Mouse (Mus musculus) heart, embryonic 14.5 days (tissue): ENCODE measurements around the gene Gbx1. TPM values are rescaled to one million over a fixed set of nuclear protein-coding genes. Genes with fewer than 3 reads are reported as not detected.

Experiments used
- ATAC-seq: fragments of 200-750 bp; cut with Nextera tagmentation; 2 replicates; pipeline ENCODE4 v1.8.0; 2017; ENCODE audit warnings: low read depth, moderate TSS enrichment; ENCODE audit not compliant: insufficient number of reproducible peaks, insufficient read depth, low FRiP score
- H3K27ac ChIP-seq, 2 experiments: fragments of 200-500 bp in 1 of 2; fragments of 300-500 bp in 1 of 2; sonication (generic) in 1 of 2; replicated peaks in 1 of 2; 2 replicates each; pipeline ENCODE4 v1.5.1; 2012 to 2014; ENCODE audit warnings: low read depth in 2 of 2, low read length in 2 of 2, control low read depth in 1 of 2, mild to moderate bottlenecking in 1 of 2, mixed read lengths in 1 of 2; ENCODE audit not compliant: control insufficient read depth in 1 of 2, insufficient read depth in 1 of 2
- H3K27me3 ChIP-seq: fragments of 300-500 bp; sonication (generic); 2 replicates; pipeline ENCODE4 v1.6.1; 2014; ENCODE audit warnings: mild to moderate bottlenecking, low read length, control low read depth; ENCODE audit not compliant: control insufficient read depth, insufficient read depth
- H3K36me3 ChIP-seq: fragments of 300-500 bp; sonication (generic); 2 replicates; pipeline ENCODE4 v1.6.1; 2014; ENCODE audit warnings: mild to moderate bottlenecking, control low read depth, low read length, mixed read lengths; ENCODE audit not compliant: control insufficient read depth, insufficient read depth
- H3K4me1 ChIP-seq, 2 experiments: fragments of 200-500 bp in 1 of 2; fragments of 300-500 bp in 1 of 2; sonication (generic) in 1 of 2; 2 replicates each; pipeline ENCODE4 v1.6.1; 2012 to 2014; ENCODE audit warnings: low read length in 2 of 2, control low read depth in 1 of 2, mixed read lengths in 1 of 2; ENCODE audit not compliant: control insufficient read depth in 2 of 2, insufficient read depth in 2 of 2
- H3K4me2 ChIP-seq: fragments of 300-500 bp; sonication (generic); 2 replicates; pipeline ENCODE4 v1.6.1; 2014; ENCODE audit warnings: mild to moderate bottlenecking, low read length
- H3K4me3 ChIP-seq, 2 experiments: fragments of 200-500 bp in 1 of 2; fragments of 300-500 bp in 1 of 2; sonication (generic) in 1 of 2; 2 replicates each; pipeline ENCODE4 v1.5.1; 2012 to 2014; ENCODE audit warnings: low read length in 2 of 2, mild to moderate bottlenecking in 2 of 2, control low read depth in 1 of 2, low read depth in 1 of 2, moderate library complexity in 1 of 2; ENCODE audit not compliant: control insufficient read depth in 1 of 2, insufficient read depth in 1 of 2
- H3K9ac ChIP-seq: fragments of 300-500 bp; sonication (generic); 2 replicates; pipeline ENCODE4 v1.6.1; 2014; ENCODE audit warnings: mild to moderate bottlenecking, low read length
- H3K9me3 ChIP-seq: fragments of 300-500 bp; sonication (generic); 2 replicates; pipeline ENCODE4 v1.6.1; 2016; ENCODE audit warnings: low read length, control low read depth; ENCODE audit not compliant: control insufficient read depth
- WGBS: fragments of 180-500 bp; shearing (Covaris S2); extraction: QIAGEN DNeasy Blood & Tissue Kit; methylation state at CpG from one replicate; pipeline ENCODE4 v1.1.7; 2014; 5-methylcytosine and 5-hydroxymethylcytosine counted together
- polyA plus RNA-seq: library from polyadenylated mRNA; unstranded; fragments of >200 nt; fragmentation: Nextera tagmentation; extraction: Ambion mirVana; gene quantifications from 2 replicates; pipeline ENCODE4 v1.2.1, GENCODE M21; 2014

Gene Gbx1
- polyA plus RNA-seq, 1 experiment from 2014 or later, result 0.07 TPM

DNA sequence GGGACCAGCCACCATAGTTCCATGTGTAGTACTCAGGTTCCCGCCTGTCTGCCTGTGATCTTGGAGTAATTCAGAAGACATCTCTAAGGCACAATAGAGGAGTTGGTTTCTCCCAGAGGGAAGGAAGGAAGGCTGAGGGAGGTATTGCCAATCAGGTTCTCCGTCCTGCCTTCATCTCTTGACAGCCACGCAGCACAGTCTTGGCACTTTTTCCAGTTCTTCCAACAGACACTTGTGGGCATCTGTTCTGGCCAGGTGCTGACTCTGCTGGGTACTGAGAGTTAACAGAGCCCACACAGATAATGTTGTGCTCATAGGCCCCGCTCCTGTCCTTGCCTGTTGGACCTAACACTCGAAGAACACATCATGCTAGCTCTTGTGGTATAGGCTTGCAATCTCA is 40.3 kb downstream of the Gbx1 start:
- no peak overlapping the region for H3K9ac ChIP-seq
- H3K4me3 ChIP-seq, result no peak overlapping the region
- H3K36me3 ChIP-seq, result peaks cover 80% of the 10 kb centered on the region
- no peak overlapping the region for H3K4me2 ChIP-seq
- ATAC-seq, result no peak
- H3K27me3 ChIP-seq, result peaks cover 6% of the 10 kb centered on the region; the same call in 1 of the 2 replicates
- peaks cover 0 to 2% of the 10 kb centered on the region in 2 experiments; a peak in 2 of 4 replicates for H3K4me1 ChIP-seq
- WGBS, result 84% methylated on average over 5 of the region's 5 CpGs
- no peaks in the 10 kb centered on the region for H3K9me3 ChIP-seq
- H3K27ac ChIP-seq, result no peak overlapping the region

GRCm38 (mm10) chr5:24486097-24486496 is 40.9 kb downstream of the Gbx1 start:
- Histone ChIP-seq H3K27me3 (peaks cover 6% of the 10 kb centered on the region; the same call in 1 of the 2 replicates), H3K9ac (no peak overlapping the region), H3K4me2 (no peak overlapping the region), H3K4me3 (no peak overlapping the region), H3K9me3 (no peaks in the 10 kb centered on the region), H3K36me3 (peaks cover 79% of the 10 kb centered on the region), H3K27ac (no peak overlapping the region), H3K4me1 (peaks cover 0 to 2% of the 10 kb centered on the region in 2 experiments; a peak in 2 of 4 replicates)
- ATAC-seq, result no peak
- 5% methylated on average over 8 of the region's 8 CpGs for WGBS

GRCm38 (mm10) chr5:24484963-24485362 is 42.0 kb downstream of the Gbx1 start:
- H3K27me3 ChIP-seq, result peaks cover 6% of the 10 kb centered on the region; the same call in 1 of the 2 replicates
- peaks cover 79% of the 10 kb centered on the region for H3K36me3 ChIP-seq
- H3K4me3 ChIP-seq, result no peak overlapping the region
- H3K27ac ChIP-seq, result no peak overlapping the region
- 38% methylated on average over 22 of the region's 22 CpGs for WGBS
- 0 out of 2 replicates have a peak overlapping the region, but pooled peaks have one; percentile 28 for H3K9ac ChIP-seq
- H3K4me2 ChIP-seq, result peak overlapping the region; percentile 40
- H3K9me3 ChIP-seq, result no peaks in the 10 kb centered on the region
- H3K4me1 ChIP-seq, result peaks cover 0 to 2% of the 10 kb centered on the region in 2 experiments; a peak in 2 of 4 replicates
- no peak for ATAC-seq

DNA sequence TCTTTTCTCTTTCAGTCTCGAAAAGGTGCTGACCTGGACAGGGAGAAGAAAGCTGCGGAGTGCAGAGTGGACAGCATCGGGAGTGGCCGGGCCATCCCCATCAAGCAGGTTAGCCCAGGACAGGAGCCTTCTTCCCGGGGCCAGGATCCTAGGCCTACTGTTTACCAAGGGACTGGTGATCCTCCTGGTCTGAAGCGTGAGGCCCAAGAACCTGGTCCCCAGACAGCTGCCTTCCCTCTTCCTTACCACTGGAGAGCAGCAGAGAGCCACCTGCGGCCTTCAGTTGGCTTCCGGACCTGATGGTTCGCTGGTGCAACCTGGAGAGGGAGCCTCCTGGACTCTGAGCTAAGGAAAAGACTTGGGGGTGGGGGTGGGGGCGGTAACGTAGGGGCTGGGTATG is 43.7 kb downstream of the Gbx1 start:
- peaks cover 79% of the 10 kb centered on the region for H3K36me3 ChIP-seq
- no peaks in the 10 kb centered on the region for H3K9me3 ChIP-seq
- H3K9ac ChIP-seq, result no peak overlapping the region
- peaks cover 6% of the 10 kb centered on the region; the same call in 1 of the 2 replicates for H3K27me3 ChIP-seq
- H3K4me3 ChIP-seq, result no peak overlapping the region
- peaks cover 0 to 2% of the 10 kb centered on the region in 2 experiments; a peak in 2 of 4 replicates for H3K4me1 ChIP-seq
- no peak overlapping the region for H3K4me2 ChIP-seq
- WGBS, result 32% methylated on average over 11 of the region's 11 CpGs
- ATAC-seq, result no peak; the same call in 1 of the 2 replicates
- H3K27ac ChIP-seq, result no peak overlapping the region

DNA sequence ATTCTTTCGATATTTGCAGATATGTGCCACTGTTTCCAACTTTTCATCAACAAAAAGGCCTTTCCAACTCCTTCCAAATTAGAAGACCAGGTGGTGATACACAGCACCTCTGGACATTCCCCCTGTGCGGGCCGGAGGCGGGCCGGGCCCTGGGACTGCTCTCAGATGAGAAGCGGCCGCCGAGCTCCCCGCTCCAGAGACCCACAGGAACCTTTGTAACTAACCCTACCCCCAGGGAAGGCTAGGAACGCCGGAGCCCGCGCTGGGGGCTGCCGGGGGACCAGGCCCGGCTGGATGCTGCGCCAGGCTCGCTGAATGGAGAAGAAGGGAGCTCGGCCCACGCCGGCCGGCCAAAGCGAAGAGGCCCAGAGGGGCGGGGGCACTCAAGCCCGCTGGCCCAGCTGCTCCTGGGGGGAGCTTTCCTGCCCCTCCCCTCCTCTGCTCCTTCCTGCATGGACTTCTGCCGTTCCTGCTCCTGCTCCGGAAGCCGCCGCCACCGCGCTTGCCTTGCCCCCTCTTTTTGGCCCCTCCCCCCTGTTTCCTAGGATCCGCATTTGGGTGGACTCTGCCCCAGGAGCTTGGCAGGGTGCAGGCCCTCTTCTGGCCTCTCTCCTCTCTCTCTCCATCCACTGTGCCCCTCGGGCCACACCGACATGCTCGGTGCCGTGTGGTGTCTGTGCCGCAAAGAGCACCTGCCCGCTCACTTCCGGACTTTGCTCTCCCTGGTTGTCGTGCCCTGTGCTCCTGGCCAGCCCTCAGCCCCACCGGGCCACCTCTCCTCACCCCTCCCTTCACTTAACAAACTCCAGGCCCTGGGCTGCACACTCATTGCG is 44.5 kb downstream of the Gbx1 start:
- no peak overlapping the region for H3K4me2 ChIP-seq
- peaks cover 0 to 2% of the 10 kb centered on the region in 2 experiments; a peak in 2 of 4 replicates for H3K4me1 ChIP-seq
- H3K27me3 ChIP-seq, result peaks cover 6% of the 10 kb centered on the region; the same call in 1 of the 2 replicates
- H3K4me3 ChIP-seq, result no peak overlapping the region
- WGBS, result 66% methylated on average over 40 of the region's 41 CpGs
- H3K9me3 ChIP-seq, result no peaks in the 10 kb centered on the region
- no peak overlapping the region for H3K9ac ChIP-seq
- ATAC-seq, result no peak
- no peak overlapping the region for H3K27ac ChIP-seq
- peaks cover 79% of the 10 kb centered on the region for H3K36me3 ChIP-seq

DNA sequence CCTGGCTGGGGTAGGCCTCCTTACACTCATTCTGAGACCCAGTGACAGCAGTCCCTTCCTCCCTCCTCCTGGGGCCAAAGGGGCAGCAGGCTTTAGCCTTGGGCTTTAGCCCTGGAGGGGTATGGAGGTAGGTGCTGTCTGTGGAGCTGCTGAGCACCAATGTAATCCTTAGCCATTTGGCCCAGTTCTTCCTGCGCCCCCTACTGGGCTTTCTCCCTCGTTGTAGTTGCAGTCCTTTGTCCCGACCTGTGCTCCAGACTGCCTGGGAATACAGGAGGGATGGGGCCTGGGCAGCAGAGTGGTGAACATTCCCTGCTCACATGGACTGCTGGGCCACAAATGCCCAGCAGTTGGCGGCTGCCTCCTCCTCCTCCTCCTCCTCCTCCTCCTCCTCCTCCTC is 45.4 kb downstream of the Gbx1 start:
- no peak for ATAC-seq
- H3K4me3 ChIP-seq, result no peak overlapping the region
- WGBS, result 7% methylated on average over 4 of the region's 4 CpGs
- no peak overlapping the region for H3K9ac ChIP-seq
- peaks cover 0 to 2% of the 10 kb centered on the region in 2 experiments; a peak in 2 of 4 replicates for H3K4me1 ChIP-seq
- H3K9me3 ChIP-seq, result no peaks in the 10 kb centered on the region
- H3K4me2 ChIP-seq, result no peak overlapping the region
- no peak overlapping the region for H3K27ac ChIP-seq
- H3K27me3 ChIP-seq, result peaks cover 6% of the 10 kb centered on the region; the same call in 1 of the 2 replicates
- peaks cover 82% of the 10 kb centered on the region for H3K36me3 ChIP-seq

DNA sequence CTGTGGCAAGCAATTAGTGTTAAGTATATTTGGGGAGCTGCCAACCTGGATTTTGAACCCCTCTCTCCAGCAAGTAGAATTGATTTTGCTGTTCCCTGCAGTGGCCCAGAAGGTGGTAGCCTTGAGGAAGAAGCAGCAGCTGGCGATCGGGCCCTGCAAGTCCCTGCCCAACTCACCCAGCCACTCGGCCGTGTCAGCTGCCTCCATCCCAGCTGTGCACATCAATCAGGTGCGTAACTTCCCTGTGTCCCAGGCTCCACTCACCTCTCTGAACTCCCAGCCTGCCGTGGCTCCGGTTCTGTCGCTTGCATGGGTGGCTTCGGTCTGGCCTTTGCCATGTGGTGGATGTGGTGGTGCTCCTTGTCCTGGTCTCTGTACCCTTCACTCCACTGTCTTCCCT is 49.1 kb downstream of the Gbx1 start:
- no peak for ATAC-seq
- WGBS, result 91% methylated on average over 9 of the region's 9 CpGs

More for the DNA sequence above, 49.1 kb downstream of the Gbx1 start:
- Histone ChIP-seq H3K9me3 (no peaks in the 10 kb centered on the region), H3K27me3 (no peaks in the 10 kb centered on the region), H3K4me1 (peaks cover 17 to 31% of the 10 kb centered on the region in 2 experiments), H3K27ac (no peak overlapping the region), H3K9ac (no peak overlapping the region), H3K4me2 (no peak overlapping the region), H3K4me3 (no peak overlapping the region), H3K36me3 (peaks cover 62% of the 10 kb centered on the region)
